Mouse (Mus musculus): ENCODE measurements around the gene 4921501E09Rik. TPM values are rescaled to one million over a fixed set of nuclear protein-coding genes. Genes with fewer than 3 reads are reported as not detected.

The 4921501E09Rik gene
- not detected for polyA plus RNA-seq (2012; fragmentation: generic; extraction: Trizol)
- long read RNA-seq, experiment 1, result 0 reads
- long read RNA-seq, experiment 2, result 0 reads

GRCm38 (mm10) chr17:33067958-33068357, at the start of gene 4921501E09Rik:
Gene 4921501E09Rik, minus strand, starts transcription at chr17:33068058.
- Histone ChIP-seq H3K79me2 (ENCODE audit: control insufficient read depth, insufficient read depth) (no peaks in the 10 kb centered on the region), H3K4me3 (ENCODE audit: insufficient read depth, poor library complexity, severe bottlenecking) (no peak within 1 kb of the TSS), H3K36me3 (ENCODE audit: control insufficient read depth, insufficient read depth) (no peaks in the 10 kb centered on the region), H3ac (ENCODE audit: control insufficient read depth, insufficient read length, low read depth) (no peak within 1 kb of the TSS), H3K79me3 (ENCODE audit: low read depth) (no peaks in the 10 kb centered on the region), H3K27me3 (ENCODE audit: control insufficient read depth, insufficient read depth, insufficient read length) (peaks cover 3% of the 10 kb centered on the region)
- TF ChIP-seq USF1 (IDR thresholded peaks at IDR 0.05; ENCODE audit: low read depth) (no peak), FOSL1 (IDR thresholded peaks at IDR 0.05; ENCODE audit: insufficient read depth, low read length, poor library complexity, severe bottlenecking) (no peak), CTCF (IDR thresholded peaks at IDR 0.05; ENCODE audit: control insufficient read depth, insufficient read depth, insufficient read length) (no peak), MYOD1 (IDR thresholded peaks at IDR 0.05; ENCODE audit: control insufficient read depth, insufficient read length, low read depth) (no peak), MAX (IDR thresholded peaks at IDR 0.05) (no peak), CEBPB (IDR thresholded peaks at IDR 0.05; ENCODE audit: low read depth) (no peak), MYOG (IDR thresholded peaks at IDR 0.05; ENCODE audit: control insufficient read depth, extremely low read depth, insufficient read length) (no peak)

DNA sequence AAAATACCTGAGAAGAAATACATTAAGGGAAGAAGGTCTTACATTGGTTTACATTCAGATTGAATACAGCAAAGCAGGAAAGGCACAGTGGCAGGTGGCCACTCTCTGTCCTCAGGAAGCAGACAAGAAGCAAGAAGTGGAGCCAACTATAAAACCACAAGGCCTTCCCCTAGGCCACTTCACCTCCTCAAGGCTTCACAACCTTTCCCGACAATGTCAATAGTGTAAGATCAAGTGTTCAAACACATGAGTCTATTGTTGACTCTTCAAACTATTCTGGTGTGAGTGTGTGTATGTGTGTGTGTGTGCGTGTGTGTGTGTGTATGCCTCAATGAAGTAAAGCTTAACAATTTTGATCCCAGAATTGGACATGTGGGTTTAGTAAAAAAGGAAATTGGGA, 29.5 kb upstream of the 4921501E09Rik start:
- Histone ChIP-seq H3K79me2 (ENCODE audit: control insufficient read depth, insufficient read depth) (peaks cover 44% of the 10 kb centered on the region), H3K79me3 (ENCODE audit: low read depth) (peaks cover 12% of the 10 kb centered on the region), H3K4me3 (ENCODE audit: insufficient read depth, poor library complexity, severe bottlenecking) (no peak overlapping the region), H3K27me3 (ENCODE audit: control insufficient read depth, insufficient read depth, insufficient read length) (no peaks in the 10 kb centered on the region), H3ac (ENCODE audit: control insufficient read depth, insufficient read length, low read depth) (no peak overlapping the region), H3K36me3 (ENCODE audit: control insufficient read depth, insufficient read depth) (no peaks in the 10 kb centered on the region)
- no peak for TF ChIP-seq USF1 (IDR thresholded peaks at IDR 0.05; ENCODE audit: low read depth)
- no peak for TF ChIP-seq CEBPB (IDR thresholded peaks at IDR 0.05; ENCODE audit: low read depth)
- no peak for TF ChIP-seq MYOG (IDR thresholded peaks at IDR 0.05; ENCODE audit: control insufficient read depth, extremely low read depth, insufficient read length)
- TF ChIP-seq MYOD1 (IDR thresholded peaks at IDR 0.05; ENCODE audit: control insufficient read depth, insufficient read length, low read depth), result no peak
- no peak for TF ChIP-seq FOSL1 (IDR thresholded peaks at IDR 0.05; ENCODE audit: insufficient read depth, low read length, poor library complexity, severe bottlenecking)
- TF ChIP-seq MAX (IDR thresholded peaks at IDR 0.05), result no peak
- TF ChIP-seq CTCF (IDR thresholded peaks at IDR 0.05; ENCODE audit: control insufficient read depth, insufficient read depth, insufficient read length), result no peak

DNA sequence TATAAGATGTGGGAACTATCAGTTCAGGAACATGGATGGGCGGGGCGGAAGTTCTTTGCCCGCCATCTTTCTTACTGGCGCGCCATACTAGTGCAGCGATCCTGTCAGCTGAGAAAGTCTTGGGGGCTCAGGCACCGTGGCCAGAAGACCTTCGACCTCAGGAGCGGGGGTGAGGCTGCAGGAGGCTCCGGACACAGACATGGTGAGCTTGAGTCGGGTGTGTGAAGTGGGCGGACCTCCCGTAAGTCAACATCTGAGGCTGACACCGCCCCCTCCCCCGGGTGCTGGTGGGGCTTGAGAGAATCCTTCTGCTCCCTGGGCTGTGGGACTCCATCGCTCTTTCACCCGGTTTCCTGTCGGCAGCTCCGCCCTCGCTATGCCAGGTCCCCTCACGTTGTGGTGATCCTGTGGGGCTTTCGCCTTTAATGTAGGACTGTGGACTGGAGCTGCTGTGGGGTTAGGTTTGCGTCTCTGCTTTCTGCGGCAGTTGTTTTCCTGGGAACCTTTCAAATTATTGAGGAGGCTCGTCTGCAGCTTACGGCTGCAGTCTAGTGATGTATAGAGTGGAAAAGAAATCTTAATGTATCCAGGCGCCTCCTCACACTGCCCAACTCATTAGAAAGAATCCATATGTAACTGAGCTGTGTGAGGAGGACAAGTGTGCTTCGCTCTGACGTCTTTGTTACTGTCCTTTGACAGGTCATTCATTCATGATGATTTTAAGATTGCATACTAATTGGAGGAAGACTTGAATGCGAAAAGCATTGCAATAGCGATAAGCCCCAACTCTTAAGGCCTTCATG, 24.7 kb upstream of the 4921501E09Rik start:
- H3ac ChIP-seq (ENCODE audit: control insufficient read depth, insufficient read length, low read depth), result peak overlapping the region; percentile 91
- no peaks in the 10 kb centered on the region for H3K27me3 ChIP-seq (ENCODE audit: control insufficient read depth, insufficient read depth, insufficient read length)
- peaks cover 8% of the 10 kb centered on the region for H3K79me3 ChIP-seq (ENCODE audit: low read depth)

DNA sequence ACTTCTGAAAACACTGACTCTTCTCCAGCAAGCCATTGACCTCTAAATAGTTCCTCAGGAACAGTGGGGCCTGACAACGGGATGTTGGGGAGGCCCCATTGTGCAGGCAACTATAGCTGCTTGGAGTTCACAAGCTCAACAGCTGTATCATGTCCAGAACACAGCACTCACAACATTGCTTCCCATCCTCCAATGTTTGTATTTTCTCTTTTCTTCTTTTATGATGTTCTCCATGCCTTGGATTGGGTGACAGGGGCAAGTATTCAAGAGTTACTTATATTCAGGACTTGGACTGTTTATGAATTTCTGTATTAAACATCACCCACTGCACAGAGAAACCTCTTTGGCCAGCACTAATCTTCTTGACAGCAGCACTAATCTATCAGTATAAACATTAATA, 23.8 kb upstream of the 4921501E09Rik start:
- Histone ChIP-seq H3ac (ENCODE audit: control insufficient read depth, insufficient read length, low read depth) (no peak overlapping the region), H3K27me3 (ENCODE audit: control insufficient read depth, insufficient read depth, insufficient read length) (no peaks in the 10 kb centered on the region), H3K79me2 (ENCODE audit: control insufficient read depth, insufficient read depth) (peaks cover 33% of the 10 kb centered on the region), H3K4me3 (ENCODE audit: insufficient read depth, poor library complexity, severe bottlenecking) (no peak overlapping the region), H3K36me3 (ENCODE audit: control insufficient read depth, insufficient read depth) (no peaks in the 10 kb centered on the region), H3K79me3 (ENCODE audit: low read depth) (peaks cover 8% of the 10 kb centered on the region)
- TF ChIP-seq FOSL1 (IDR thresholded peaks at IDR 0.05; ENCODE audit: insufficient read depth, low read length, poor library complexity, severe bottlenecking) (no peak), MYOG (IDR thresholded peaks at IDR 0.05; ENCODE audit: control insufficient read depth, extremely low read depth, insufficient read length) (no peak), MYOD1 (IDR thresholded peaks at IDR 0.05; ENCODE audit: control insufficient read depth, insufficient read length, low read depth) (no peak), CTCF (IDR thresholded peaks at IDR 0.05; ENCODE audit: control insufficient read depth, insufficient read depth, insufficient read length) (no peak), MAX (IDR thresholded peaks at IDR 0.05) (no peak), USF1 (IDR thresholded peaks at IDR 0.05; ENCODE audit: low read depth) (no peak)

More for the DNA sequence above, 24.7 kb upstream of the 4921501E09Rik start:
- Histone ChIP-seq H3K36me3 (ENCODE audit: control insufficient read depth, insufficient read depth) (no peaks in the 10 kb centered on the region), H3K79me2 (ENCODE audit: control insufficient read depth, insufficient read depth) (peaks cover 33% of the 10 kb centered on the region), H3K4me3 (ENCODE audit: insufficient read depth, poor library complexity, severe bottlenecking) (peak overlapping the region; percentile 59)
- no peak for TF ChIP-seq MYOG (IDR thresholded peaks at IDR 0.05; ENCODE audit: control insufficient read depth, extremely low read depth, insufficient read length)
- no peak for TF ChIP-seq CTCF (IDR thresholded peaks at IDR 0.05; ENCODE audit: control insufficient read depth, insufficient read depth, insufficient read length)
- no peak for TF ChIP-seq USF1 (IDR thresholded peaks at IDR 0.05; ENCODE audit: low read depth)
- no peak for TF ChIP-seq FOSL1 (IDR thresholded peaks at IDR 0.05; ENCODE audit: insufficient read depth, low read length, poor library complexity, severe bottlenecking)
- no peak for TF ChIP-seq MAX (IDR thresholded peaks at IDR 0.05)
- no peak for TF ChIP-seq MYOD1 (IDR thresholded peaks at IDR 0.05; ENCODE audit: control insufficient read depth, insufficient read length, low read depth)
- TF ChIP-seq CEBPB (IDR thresholded peaks at IDR 0.05; ENCODE audit: low read depth), result no peak

GRCm38 (mm10) chr17:33089220-33089949, 21.5 kb upstream of the 4921501E09Rik start, which contains the start of gene Zfp563:
Gene Zfp563, plus strand, starts transcription at chr17:33089310.
- no peaks in the 10 kb centered on the region for H3K36me3 ChIP-seq (ENCODE audit: control insufficient read depth, insufficient read depth)
- H3ac ChIP-seq (ENCODE audit: control insufficient read depth, insufficient read length, low read depth), result peak within 1 kb of the TSS; percentile 77
- peaks cover 3% of the 10 kb centered on the region for H3K79me3 ChIP-seq (ENCODE audit: low read depth)
- TF ChIP-seq FOSL1 (IDR thresholded peaks at IDR 0.05; ENCODE audit: insufficient read depth, low read length, poor library complexity, severe bottlenecking) (no peak), MAX (IDR thresholded peaks at IDR 0.05) (no peak), USF1 (IDR thresholded peaks at IDR 0.05; ENCODE audit: low read depth) (no peak), CEBPB (IDR thresholded peaks at IDR 0.05; ENCODE audit: low read depth) (no peak), MYOD1 (IDR thresholded peaks at IDR 0.05; ENCODE audit: control insufficient read depth, insufficient read length, low read depth) (no peak), CTCF (IDR thresholded peaks at IDR 0.05; ENCODE audit: control insufficient read depth, insufficient read depth, insufficient read length) (no peak), MYOG (IDR thresholded peaks at IDR 0.05; ENCODE audit: control insufficient read depth, extremely low read depth, insufficient read length) (no peak)
- H3K4me3 ChIP-seq (ENCODE audit: insufficient read depth, poor library complexity, severe bottlenecking), result peak within 1 kb of the TSS; percentile 41
- peaks cover 16% of the 10 kb centered on the region for H3K79me2 ChIP-seq (ENCODE audit: control insufficient read depth, insufficient read depth)
- no peaks in the 10 kb centered on the region for H3K27me3 ChIP-seq (ENCODE audit: control insufficient read depth, insufficient read depth, insufficient read length)
